Mouse (Mus musculus): ENCODE data around the gene Tsfm.

Tsfm gene

DNA sequence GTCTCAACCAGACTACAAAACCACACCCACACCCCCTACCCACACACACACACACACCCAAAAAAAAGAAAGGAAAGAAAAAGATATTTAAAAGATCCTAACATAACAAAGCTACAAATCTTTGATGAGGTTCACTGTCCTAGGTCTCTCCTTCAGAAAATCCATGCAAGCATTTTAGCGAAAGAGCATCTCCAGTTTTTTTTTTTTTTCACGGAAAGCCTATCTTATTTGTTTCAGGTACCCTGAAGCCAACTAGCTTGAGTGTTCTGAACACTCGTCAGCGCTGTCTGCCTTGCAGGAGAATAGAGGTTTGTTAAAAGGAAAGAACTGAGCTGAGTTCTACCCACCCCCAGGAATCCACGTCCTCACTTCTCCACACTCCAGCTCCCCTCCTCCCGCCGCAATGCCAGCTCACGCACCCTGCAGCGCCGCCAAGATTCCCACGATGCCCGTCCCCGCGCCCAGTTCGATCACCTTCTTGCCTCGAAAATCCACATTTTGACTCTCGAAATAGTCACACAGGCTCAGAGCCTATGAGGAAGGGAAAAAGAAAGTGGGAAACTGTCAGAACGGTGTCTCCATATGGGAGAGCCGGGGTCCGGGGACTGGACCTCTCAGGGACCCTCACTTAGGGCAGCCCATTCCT is 10.1 kb upstream of the Tsfm start:
- DNase-seq = no peak

GRCm38 (mm10) chr10:127037641-127038040 is 7.0 kb upstream of the Tsfm start:
- DNase-seq = no peak

DNA sequence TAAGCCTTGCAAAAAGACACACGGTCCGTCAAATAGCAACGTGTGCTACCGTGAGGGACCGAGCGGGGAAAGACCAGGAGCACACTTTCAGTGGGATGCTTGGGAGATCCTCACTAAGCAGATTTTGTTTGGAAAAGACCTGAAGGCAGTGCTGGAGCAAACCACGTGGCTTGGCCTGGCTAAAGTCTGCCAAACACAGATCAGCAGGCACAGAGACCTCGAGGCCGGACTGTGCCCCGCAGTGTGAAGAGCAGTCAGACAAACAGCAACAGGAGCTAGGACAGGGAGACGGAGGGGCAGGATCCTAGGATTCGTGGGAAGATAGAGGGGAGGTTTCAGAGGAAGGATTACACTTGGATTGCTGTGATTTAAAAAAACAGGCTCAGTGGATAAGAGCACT is 5.6 kb upstream of the Tsfm start:
- no peak for DNase-seq

DNA sequence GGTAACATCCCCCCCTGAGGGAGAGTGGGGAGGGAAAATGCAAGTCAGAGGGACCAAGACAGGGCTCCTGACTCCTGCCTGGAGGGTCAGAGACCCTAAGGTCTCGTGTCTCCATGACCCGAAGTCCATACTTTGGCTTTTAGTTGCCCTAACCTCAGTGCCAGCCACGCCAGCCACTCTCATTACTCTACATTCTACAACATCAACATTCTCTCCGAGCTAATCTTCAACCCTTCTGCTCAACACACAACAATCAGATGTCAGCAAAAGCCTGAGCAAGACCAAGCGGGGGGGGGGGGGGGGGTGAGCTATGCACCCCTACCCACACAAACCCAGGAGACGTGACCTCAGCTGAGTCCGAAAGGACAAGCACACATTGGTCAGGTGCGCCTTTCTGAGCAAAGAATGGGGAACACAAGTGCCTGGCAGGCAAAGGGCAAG is 2.7 kb upstream of the Tsfm start:
- no peak for DNase-seq

DNA sequence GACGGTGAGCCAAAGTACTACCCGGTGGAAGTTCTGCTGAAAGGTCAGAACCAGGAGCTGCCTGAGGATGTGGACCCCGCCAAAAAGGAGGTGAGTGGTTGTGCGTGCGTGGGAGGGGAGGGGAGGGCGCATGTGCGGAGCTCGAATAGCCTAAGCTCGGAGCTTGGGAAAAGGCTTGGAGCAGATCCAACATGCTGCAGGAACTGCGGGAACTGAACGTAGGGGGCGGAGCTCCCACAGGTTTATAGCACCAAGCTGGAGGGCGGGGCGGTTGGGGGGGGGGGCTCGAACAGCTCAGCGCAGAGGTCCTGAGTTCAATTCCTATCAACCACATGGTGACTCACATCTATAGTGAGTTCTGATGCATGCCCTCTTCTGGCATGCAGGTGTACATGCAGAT is 12.2 kb downstream of the Tsfm start:
- DNase-seq = no peak

DNA sequence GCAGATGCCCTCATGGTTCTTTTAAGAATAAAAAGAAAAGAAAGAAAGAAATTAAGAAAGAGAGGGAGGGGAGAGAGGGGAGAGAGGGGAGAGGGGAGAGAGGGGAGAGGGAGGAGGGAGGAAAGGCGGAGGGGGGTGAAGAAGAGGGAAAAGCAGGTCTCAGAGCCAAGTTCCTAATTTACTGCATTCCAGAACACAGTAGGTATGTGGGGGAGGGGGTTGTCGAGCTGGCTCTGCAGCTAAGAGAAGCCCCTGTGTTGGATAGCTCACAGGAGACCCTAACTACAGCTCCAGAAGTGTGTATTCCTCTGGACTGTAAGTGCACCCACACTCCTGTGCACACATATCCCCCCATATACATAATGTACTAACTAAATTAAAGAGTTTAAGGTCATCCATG is 13.6 kb downstream of the Tsfm start:
- DNase-seq = no peak

DNA sequence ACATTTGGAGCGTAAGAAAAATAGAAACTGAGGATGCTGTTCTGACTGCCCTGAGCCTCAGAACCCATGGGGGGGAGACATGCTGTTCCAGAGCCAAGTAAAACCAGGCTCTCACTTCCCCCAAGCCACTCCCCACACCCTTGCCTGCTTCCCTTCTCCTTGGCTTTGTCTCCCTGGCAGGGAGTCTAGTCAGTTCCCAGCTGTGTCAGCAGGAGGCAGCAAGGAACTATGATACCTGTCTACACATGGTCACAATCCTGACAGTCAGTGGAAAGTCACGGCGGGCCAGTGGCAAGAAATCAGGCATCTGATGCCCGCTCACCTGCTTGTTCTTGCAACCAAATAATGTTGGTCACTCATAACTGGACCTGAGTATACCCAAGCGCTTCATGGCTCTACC is 14.2 kb downstream of the Tsfm start:
- no peak for DNase-seq

DNA sequence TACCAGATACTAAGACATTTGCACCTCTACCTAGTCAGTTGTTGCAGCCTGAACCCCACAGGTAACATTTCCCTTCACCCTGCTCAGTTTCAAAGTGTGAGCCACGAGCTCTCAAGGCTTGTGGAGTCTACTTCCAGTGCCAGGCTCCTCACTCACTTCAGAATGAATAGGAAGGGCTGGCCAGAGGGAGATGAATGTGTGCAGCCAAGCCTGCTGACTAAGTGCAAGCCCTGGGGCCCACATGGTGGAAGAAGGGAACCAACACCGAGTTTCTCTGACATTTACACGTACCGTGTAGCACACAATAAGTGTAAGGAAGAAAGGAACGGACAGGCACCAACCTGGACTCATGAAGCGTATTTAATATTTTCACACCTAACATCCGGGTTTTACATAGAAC is 26.8 kb downstream of the Tsfm start:
- DNase-seq = no peak

DNA sequence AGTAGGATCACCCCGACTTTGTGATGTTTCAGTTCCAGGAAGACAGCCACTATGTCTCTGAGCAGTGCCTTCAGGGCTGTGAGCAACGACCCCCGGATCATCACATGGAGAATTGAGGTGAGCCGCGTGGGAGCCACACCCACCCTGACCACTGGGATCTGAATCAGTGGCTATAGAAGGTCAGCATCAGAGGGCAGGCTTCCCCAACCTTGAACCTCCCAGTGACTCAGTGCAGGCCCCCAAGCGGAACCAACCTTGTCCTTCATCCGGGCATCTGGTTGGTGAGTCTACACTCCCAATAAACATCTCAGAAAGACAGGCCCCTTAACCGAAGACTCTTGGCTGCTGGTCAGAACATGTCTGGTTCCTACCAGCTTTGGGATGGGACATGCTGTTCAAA is 27.3 kb downstream of the Tsfm start:
- no peak for DNase-seq

GRCm38 (mm10) chr10:127002765-127003164 is 27.9 kb downstream of the Tsfm start:
- no peak for DNase-seq

- DNase-seq = no peak
Observed at GRCm38 (mm10) chr10:127002056-127002455, 28.6 kb downstream of the Tsfm start.

DNA sequence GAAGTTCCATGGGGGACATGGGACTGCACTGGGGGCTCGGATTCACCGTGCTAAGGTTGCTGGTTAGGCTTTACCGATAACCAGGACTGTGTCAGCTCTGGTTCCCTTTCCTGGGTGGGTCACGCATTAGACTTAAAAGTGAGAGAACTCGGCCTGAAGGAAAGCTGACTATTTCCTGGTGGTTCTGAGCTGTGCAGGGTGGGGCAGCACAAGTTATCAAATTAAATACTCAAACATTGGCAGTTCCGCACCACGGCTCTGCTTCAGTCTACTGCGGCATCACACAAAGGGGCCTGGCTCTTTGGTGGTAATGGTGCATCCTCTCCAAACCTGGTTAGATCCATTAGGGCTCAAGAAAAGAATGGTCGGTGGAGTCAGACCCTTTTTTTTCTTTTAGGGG is 29.3 kb downstream of the Tsfm start:
- DNase-seq = no peak

DNA sequence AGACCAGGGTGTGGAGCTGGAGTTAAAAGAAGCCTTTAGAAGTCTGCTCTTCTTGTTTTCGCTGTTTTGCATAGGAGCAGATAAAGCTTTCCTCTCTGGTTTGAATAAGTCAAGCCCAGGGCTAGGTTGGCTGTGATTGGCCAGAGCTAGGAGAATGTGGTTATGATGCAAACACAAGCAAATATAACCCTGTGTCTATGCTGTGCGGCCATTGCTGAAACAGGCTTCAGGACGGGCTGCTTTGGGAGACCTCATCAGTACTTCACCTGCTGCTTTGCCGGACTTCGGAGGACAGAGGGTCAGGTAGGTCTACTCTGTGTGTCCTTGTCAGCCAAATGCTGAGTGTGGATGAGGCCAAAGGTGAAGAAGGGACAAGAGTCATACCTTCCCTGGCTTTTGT is 30.1 kb downstream of the Tsfm start, which contains the start of gene Avil:
Avil (plus strand) TSS at position 181 of the 400 bp plus-strand sequence.
- no peak for DNase-seq

- DNase-seq = no peak
Observed at GRCm38 (mm10) chr10:126997340-126998113, 33.1 kb downstream of the Tsfm start.

DNA sequence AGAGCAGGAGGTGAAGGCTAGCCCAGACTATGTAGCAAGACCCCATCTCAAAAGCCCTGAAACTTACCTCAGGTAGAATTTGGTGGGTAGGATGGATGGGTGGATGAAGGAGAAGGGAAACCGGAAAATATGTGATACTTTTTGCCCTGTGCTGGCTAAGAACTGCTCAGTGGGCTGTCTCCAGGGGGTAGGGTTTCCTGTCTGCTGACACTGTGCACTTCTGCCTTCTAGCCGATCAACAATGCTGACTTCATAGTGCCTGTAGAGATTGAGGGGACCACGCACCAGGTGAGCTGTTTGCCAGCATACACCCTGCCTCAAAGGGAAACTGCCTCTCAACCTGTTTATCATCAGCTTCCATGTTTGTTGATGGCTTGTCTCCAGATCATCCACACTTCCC is 37.0 kb downstream of the Tsfm start:
- no peak for DNase-seq

DNA sequence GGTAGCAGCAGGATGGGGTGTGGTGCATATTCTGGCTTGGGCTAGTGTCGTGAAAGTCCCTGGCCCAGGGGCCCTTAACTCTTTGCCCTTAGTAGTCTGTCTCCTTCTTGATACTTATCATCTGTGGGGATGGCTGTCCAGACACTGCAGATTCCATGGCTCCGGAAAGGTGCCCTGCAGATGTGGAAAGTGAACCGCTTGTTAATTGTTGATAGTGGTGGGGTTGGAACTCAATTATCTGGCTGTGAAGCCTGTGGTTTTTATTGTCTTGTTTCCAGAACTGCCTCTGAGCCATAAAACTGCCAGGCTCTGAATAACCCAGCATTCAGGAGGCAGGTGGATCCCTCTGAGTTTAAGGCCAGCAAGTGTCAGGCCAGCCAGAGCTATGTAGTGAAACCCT is 39.0 kb downstream of the Tsfm start:
- DNase-seq = no peak

DNA sequence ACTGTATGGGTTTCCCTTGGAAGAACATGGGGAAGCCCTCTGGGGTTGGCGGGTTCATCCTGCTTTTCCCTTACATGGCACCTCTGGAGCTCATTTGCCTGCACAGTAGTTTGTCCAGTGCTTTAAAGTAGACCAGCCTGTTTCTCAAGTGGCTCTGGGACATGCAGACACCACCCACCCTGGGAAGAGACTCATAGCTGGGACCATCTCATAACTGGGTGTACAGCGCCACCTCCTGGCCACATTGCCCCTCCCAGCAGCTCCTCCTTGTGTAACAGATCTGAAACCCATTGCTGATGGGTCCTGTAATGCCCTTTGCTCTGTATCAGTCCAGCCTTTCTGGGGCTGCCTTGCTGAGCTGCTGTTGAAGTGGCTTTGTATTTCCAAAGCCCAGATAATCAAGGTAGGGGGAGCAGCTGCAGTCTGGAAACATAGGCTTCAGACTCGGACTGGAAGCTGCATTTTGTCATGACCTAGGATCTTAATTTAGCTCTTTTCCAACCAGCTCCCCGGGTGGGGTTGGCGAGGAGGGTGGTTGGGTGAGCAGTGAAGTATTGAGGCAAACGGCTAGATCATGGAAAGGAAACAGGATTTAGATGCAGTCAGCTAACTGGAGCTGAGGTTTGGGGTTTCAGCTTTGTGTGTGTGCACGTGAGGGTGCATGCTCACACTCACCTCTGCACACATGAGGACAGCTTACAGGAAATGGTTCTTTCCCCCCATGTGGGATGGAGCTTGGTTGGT is 40.2 kb downstream of the Tsfm start:
- DNase-seq = peak; percentile 85

- no peak for DNase-seq
Observed at GRCm38 (mm10) chr10:126988513-126989165, 42.0 kb downstream of the Tsfm start.

DNA sequence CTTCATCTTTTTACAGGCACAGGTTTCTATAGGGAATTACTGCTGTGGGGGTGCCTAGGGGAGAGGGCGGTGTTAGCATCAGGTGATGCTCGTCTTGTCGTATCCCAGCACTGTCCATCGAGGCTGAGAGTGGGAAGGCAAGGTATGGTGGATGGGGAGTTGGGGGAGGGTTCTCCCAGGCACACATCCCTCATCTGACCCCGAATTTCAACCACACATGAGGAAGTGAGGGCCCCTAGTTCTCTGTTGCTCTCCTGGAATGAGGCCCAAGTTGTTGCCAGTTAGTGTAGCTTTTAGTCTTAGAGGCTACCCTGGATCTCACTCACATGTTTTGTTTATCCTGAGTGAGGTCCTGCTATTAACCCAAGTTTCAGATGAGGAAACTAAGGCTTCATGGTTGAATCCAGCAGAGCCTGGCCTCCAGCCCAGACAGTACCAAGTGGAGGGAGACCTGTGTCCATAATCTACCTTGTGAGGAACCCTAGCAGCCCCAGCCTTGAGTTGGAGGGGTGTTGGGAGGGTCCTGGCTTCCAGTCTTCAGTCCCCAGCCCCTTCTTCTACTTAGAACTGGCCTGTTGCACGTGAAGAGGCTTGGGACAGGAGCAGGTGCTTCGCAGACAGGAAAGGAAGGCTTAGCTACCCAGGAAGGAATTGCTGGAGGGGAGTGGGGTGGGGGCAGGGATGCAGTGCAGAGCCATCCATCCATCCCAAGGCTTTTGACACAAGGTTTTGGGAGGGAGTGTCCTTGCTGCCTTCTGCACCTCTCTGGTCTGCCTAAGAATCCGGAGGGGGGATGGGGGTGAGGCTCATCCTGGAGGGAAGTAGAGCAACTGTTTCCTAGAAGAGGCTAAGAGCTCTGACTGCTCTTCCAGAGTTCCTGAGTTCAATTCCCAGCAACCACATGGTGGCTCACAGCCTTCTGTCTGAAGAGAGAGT is 43.2 kb downstream of the Tsfm start:
- no peak for DNase-seq

GRCm38 (mm10) chr10:126986541-126986961 is 44.1 kb downstream of the Tsfm start:
- DNase-seq = peak; percentile 75

GRCm38 (mm10) chr10:126985579-126985978 is 45.1 kb downstream of the Tsfm start:
- no peak for DNase-seq

- no peak for DNase-seq
Observed at GRCm38 (mm10) chr10:126985127-126985526, 45.5 kb downstream of the Tsfm start.
